Mouse (Mus musculus) liver, adult 10 weeks (tissue): ENCODE measurements around the gene Ninj1. TPM values are rescaled to one million over a fixed set of nuclear protein-coding genes. Genes with fewer than 3 reads are reported as not detected.

ENCODE experiments used
- polyA plus RNA-seq: library from polyadenylated mRNA; stranded (reverse); fragments of 350-450 nt; fragmentation: Illumina TruSeq; extraction: RNeasy Lipid Tissue Mini Kit (QIAGEN cat#74804); gene quantifications from one replicate; pipeline ENCODE4 v1.2.3, GENCODE M21; 2014; ENCODE audit warnings: low read depth, low replicate concordance

Ninj1 gene
- 6.9 TPM for polyA plus RNA-seq

DNA sequence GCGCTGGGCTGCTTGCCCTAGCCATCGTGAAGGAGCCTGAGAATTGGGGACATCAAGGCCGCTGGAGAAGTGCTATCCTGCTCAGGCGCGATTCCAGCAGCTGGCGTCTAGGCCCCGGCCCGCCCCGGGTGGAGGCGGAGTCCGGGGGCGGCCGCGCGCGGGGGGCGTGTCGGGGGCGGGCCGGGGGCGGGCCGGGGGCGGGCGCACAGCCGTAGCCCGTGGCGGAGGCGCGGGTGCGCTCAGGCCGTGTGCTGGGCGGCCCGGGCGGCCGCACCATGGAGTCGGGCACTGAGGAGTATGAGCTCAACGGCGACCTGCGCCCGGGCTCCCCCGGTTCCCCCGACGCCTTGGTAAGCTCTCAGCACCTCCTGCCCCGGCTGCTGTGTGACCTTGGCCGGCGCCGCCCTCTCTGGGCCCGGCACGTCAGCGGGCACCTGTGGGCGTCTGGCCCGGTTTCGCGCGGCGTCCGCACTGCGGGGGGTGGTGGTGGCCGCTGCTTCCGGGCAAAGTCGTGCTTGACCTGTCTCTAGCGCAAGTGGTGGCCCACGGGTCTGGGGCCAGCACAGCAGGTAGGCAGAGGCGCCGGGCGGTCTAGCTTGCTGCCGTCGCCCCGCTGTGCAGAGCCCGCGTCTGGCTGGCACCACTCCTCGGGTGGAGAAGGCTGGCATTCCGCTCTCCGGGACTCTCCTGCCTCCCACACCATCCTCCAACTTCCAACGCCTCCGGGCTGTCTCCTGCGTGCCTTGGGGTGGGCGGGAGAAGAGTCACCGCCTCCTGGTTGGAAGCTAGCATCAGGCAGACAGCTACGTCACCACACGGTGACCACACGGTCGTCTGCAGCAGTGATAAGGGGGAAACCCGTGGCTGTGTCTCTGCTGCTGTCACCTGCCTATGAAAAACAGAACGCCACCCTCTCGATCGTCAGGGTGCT lies at the start of gene Ninj1:
TSS of gene Ninj1 (plus strand) at position 198 of the 931 bp plus-strand sequence.

DNA sequence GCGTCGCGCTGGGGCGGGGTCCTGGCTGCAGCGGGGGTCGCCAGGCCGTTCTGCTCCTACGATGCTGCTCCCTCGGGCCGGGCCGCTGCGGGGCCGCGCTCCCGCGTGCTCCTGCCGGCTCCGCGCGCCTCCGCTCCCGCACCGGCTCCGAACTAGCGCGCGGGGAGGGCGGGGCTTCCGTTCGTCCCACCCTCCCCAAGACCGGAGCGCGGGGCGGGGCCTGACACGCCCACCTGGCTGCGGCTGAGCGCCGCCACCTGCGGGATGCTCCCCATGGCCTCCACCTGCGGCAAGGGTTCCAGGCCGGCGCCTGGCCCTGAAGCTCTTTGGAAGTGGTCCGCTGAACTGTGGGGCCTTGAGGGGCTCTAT lies 39.4 kb upstream of the Ninj1 start, which contains the start of gene Wnk2:
TSS of gene Wnk2 (minus strand) at position 157 of the 369 bp plus-strand sequence.

DNA sequence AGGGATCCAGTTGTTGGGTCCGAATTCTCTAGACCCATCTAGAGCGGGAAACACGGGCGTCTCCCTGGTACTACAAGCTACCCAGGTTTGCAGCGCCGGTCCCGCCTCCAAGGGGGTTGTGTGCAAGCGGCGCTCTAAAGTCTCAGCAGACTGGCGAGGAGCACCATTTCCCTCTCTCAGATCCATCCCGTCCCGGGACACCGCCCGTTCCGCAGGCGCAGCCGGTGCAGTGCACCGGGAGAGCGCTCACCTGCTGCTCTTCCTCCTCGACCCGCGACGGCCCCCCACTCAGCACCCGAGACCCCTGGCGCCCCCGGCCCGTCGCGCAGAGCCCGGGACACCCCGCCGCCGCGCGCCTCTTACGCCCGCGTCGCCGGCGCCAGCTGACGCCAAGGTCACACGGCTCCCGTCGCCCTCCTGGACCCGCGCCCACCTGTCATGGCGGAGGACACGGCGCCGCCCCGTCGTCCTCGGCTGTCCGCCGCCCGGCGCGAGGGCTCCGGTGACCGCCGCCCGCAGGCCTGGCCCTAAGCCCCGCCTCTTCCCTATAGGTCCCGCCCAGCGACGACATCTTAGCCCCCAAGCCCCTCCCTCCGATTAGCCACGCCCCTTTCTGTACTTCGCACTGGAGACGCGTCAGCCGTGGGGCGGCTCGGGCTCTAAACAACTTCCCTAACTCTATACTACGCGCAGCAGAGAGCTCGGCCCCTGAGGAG lies 28.4 kb downstream of the Ninj1 start, which contains the start of gene Card19:
TSS of gene Card19 (minus strand) at position 534 of the 716 bp plus-strand sequence.

Other genes with a start within 250 kb of the Ninj1 start
- 100 TPM for gene Fam120a, start 219.5 kb upstream of the Ninj1 start, polyA plus RNA-seq
- gene Wnk2, start 39.5 kb upstream of the Ninj1 start, polyA plus RNA-seq, result not detected
- gene Card19, start 28.6 kb downstream of the Ninj1 start, polyA plus RNA-seq, result 0.74 TPM
- gene Susd3, start 61.2 kb downstream of the Ninj1 start, polyA plus RNA-seq, result not detected
- gene Fgd3, start 132.8 kb downstream of the Ninj1 start, polyA plus RNA-seq, result 0.21 TPM
- gene Bicd2, start 154.1 kb downstream of the Ninj1 start, polyA plus RNA-seq, result 9.6 TPM
- 4.4 TPM for gene Ippk, start 233.8 kb downstream of the Ninj1 start, polyA plus RNA-seq